Mouse (Mus musculus) myocyte (in vitro differentiated cells): ENCODE measurements around the gene Mfap2. TPM values are rescaled to one million over a fixed set of nuclear protein-coding genes. Genes with fewer than 3 reads are reported as not detected.

Experiments
- H3K27me3 ChIP-seq: one replicate; pipeline ENCODE4 v1.6.1; 2011; ENCODE audit not compliant: control insufficient read depth, insufficient read depth, insufficient read length
- H3K36me3 ChIP-seq: one replicate; pipeline ENCODE4 v1.6.1; 2011; ENCODE audit not compliant: control insufficient read depth, insufficient read depth
- H3K4me2 ChIP-seq: one replicate; pipeline ENCODE4 v1.6.1; 2011; ENCODE audit warnings: low read depth, control low read depth
- H3K4me3 ChIP-seq: one replicate; pipeline ENCODE4 v1.5.1; 2011; ENCODE audit warnings: mild to moderate bottlenecking, control low read depth, moderate library complexity
- H3K79me2 ChIP-seq: one replicate; pipeline ENCODE4 v1.6.1; 2011; ENCODE audit not compliant: control insufficient read depth, insufficient read depth
- H3ac ChIP-seq: one replicate; pipeline ENCODE4 v1.6.1; 2011; ENCODE audit not compliant: control insufficient read depth, insufficient read length
- CEBPB ChIP-seq: IDR thresholded peaks from 2 replicates; pipeline ENCODE4 v1.6.1; 2011; ENCODE audit warnings: mild to moderate bottlenecking, moderate library complexity; ENCODE audit not compliant: poor library complexity, insufficient read depth, severe bottlenecking
- E2F4 ChIP-seq: IDR thresholded peaks from one replicate; pipeline ENCODE4 v1.6.1; 2011; ENCODE audit warnings: mild to moderate bottlenecking, control low read depth, moderate library complexity; ENCODE audit not compliant: insufficient read depth
- MAX ChIP-seq: IDR thresholded peaks from one replicate; pipeline ENCODE4 v1.6.1; 2011; ENCODE audit warnings: low read depth, mild to moderate bottlenecking, control low read depth
- MYOD1 ChIP-seq, 3 experiments: IDR thresholded peaks; one replicate each; pipeline ENCODE4 v1.6.1; 2011; ENCODE audit warnings: control low read depth in 2 of 3, low read depth in 2 of 3, mild to moderate bottlenecking in 2 of 3, moderate library complexity in 1 of 3; ENCODE audit not compliant: insufficient read length in 2 of 3, control insufficient read depth in 1 of 3
- MYOG ChIP-seq, 3 experiments: IDR thresholded peaks; one replicate each; pipeline ENCODE4 v1.6.1; 2011; ENCODE audit warnings: control low read depth in 2 of 3, low read depth in 2 of 3, mild to moderate bottlenecking in 2 of 3; ENCODE audit not compliant: insufficient read length in 2 of 3, control insufficient read depth in 1 of 3, insufficient read depth in 1 of 3
- POLR2A ChIP-seq: IDR thresholded peaks from one replicate; pipeline ENCODE4 v1.6.1; 2011; ENCODE audit warnings: low read depth, mild to moderate bottlenecking, control low read depth, moderate library complexity; ENCODE audit not compliant: insufficient read length
- POLR2AphosphoS2 ChIP-seq: IDR thresholded peaks from one replicate; pipeline ENCODE4 v1.6.1; 2011; ENCODE audit warnings: low read depth, control low read depth; ENCODE audit not compliant: insufficient read length
- REST ChIP-seq: IDR thresholded peaks from one replicate; pipeline ENCODE4 v1.6.1; 2011; ENCODE audit warnings: mild to moderate bottlenecking, control low read depth, moderate library complexity; ENCODE audit not compliant: insufficient read depth, insufficient read length
- SRF ChIP-seq: IDR thresholded peaks from one replicate; pipeline ENCODE4 v1.6.1; 2011; ENCODE audit warnings: low read depth; ENCODE audit not compliant: control insufficient read depth, insufficient read length
- TCF12 ChIP-seq: IDR thresholded peaks from one replicate; pipeline ENCODE4 v1.6.1; 2011; ENCODE audit warnings: mild to moderate bottlenecking, control low read depth; ENCODE audit not compliant: poor library complexity, insufficient read depth, severe bottlenecking
- TCF3 ChIP-seq: IDR thresholded peaks from one replicate; pipeline ENCODE4 v1.6.1; 2011; ENCODE audit warnings: low read depth, control low read depth; ENCODE audit not compliant: insufficient read length
- USF1 ChIP-seq: IDR thresholded peaks from one replicate; pipeline ENCODE4 v1.6.1; 2011; ENCODE audit warnings: low read depth, mild to moderate bottlenecking, control low read depth, moderate library complexity
- polyA plus RNA-seq: library from polyadenylated mRNA; unstranded; fragments of >200 nt; fragmentation: generic; extraction: Trizol; gene quantifications from one replicate; pipeline ENCODE4 v1.2.1, GENCODE M21; 2012; ENCODE audit warnings: missing spikeins

The Mfap2 gene
- 0.53 TPM for polyA plus RNA-seq

DNA sequence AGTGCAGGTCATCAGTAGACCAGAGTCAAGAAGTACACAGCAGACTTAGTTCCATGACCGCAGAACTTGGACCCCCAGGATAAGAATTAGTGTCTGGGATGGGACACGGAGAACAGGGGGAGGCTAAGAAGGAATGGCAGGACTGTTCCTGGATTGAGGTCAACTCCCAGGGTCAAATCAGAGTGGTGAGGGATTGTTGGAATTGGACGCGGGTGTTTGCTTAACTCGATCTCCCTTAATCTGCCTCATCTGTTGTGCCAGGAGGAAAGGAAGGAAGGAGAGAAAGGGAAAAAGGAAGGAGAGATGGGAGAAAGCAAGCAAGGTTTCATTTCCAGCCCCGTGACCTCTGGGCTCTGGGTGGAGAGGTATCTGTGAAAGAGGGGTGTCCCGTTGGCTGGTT is at the start of gene Mfap2:
Mfap2 (plus strand) TSS at position 301 of the 400 bp plus-strand sequence.
- no peak for TF ChIP-seq TCF3
- no peak for TF ChIP-seq MAX
- no peak for TF ChIP-seq CEBPB
- no peak for TF ChIP-seq USF1
- TF ChIP-seq E2F4 = no peak
- no peak for TF ChIP-seq REST
- no peak for TF ChIP-seq MYOG (IDR thresholded peaks at IDR 0.05; ENCODE audit: control insufficient read depth in 1 of 3, insufficient read depth in 1 of 3, insufficient read length in 2 of 3, low read depth in 2 of 3)
- Histone ChIP-seq H3K27me3 (no peaks in the 10 kb centered on the region), H3K79me2 (no peaks in the 10 kb centered on the region), H3K4me2 (no peak within 1 kb of the TSS), H3ac (no peak within 1 kb of the TSS), H3K4me3 (no peak within 1 kb of the TSS), H3K36me3 (no peaks in the 10 kb centered on the region)

DNA sequence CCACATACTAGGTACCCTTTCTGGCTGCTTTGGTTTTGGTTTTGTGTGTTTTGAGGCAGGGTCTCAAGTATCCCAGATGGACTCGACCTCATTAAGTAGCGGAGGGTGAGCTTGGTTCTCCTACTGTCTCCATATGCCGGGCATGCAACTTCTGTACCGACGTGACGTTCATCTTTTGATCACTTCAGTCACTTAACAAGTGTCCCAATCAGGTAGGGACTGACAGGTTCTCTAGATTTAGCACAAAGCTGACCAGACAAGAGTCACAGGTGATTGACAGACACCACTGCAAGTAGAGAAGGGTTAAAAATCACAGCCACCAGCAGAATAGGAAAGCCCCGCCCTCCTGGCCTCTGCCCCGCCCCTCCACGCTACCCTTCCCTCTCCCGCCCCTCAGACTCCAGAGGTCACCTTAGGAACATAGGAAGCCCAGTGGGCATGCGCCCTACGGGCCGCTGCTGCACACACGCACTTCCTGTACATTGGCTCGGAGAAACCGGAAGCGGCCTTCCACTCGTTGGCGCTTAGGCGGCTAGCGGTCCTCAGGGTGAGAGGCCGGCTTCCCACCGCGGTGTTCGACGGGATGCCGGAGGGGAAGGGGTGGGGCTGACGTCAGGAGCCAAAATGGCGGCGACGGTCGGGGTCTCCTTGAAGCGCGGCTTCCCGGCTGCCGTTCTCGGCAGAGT is 49.3 kb upstream of the Mfap2 start, which contains the start of gene Sdhb:
Sdhb (plus strand) TSS at position 423 of the 686 bp plus-strand sequence.
- TF ChIP-seq POLR2A (peak; percentile 85), USF1 (no peak), MYOG (IDR thresholded peaks at IDR 0.05; ENCODE audit: control insufficient read depth in 1 of 3, insufficient read depth in 1 of 3, insufficient read length in 2 of 3, low read depth in 2 of 3) (no peak), POLR2AphosphoS2 (peak; percentile 66)
- Histone ChIP-seq H3K36me3 (peaks cover 3% of the 10 kb centered on the region), H3K4me2 (peak within 1 kb of the TSS; percentile 97), H3K79me2 (peaks cover 41% of the 10 kb centered on the region), H3ac (peak within 1 kb of the TSS; percentile 83), H3K27me3 (no peaks in the 10 kb centered on the region), H3K4me3 (peak within 1 kb of the TSS; percentile 87)

DNA sequence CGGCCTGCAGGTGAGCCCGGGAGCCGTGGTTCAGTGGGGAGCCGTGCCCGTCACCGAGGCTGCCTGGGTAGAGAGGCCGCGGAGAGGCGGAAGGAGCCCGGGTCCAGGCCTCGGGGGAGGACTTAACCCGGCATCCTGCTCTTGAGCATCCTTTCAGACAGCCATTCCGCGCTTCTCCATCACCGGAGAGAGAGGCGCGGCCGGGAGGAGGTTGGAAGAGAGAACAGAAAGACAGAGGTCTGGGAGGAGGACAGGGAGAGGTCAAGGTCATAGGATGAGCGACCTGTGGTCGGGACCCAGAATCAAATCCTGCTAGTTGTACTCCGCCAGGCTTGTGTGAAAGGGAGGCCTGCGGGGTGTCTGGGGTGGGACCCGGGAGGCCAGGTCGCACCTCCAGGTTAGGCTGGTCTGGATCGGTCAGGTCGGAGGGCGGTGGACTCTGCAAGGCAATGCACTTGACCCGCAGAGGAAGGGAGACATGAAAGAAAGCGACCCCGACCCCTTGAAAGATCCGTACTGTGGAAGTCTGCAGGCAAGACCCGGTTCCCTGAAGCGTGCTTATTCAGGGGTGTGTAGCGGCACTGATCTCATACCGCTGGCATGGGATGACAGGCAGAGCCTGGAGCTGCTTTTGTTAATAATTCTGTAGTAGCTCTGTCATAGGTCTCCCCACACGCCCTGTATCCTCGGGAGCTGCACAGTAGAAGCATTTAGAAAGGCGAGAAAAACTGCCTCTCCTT is 48.6 kb upstream of the Mfap2 start:
- peak overlapping the region; percentile 87 for H3K4me3 ChIP-seq
- H3K27me3 ChIP-seq = no peaks in the 10 kb centered on the region
- peak overlapping the region; percentile 83 for H3ac ChIP-seq
- TF ChIP-seq E2F4 = no peak
- TF ChIP-seq MAX = no peak
- TF ChIP-seq MYOG (IDR thresholded peaks at IDR 0.05; ENCODE audit: control insufficient read depth in 1 of 3, insufficient read depth in 1 of 3, insufficient read length in 2 of 3, low read depth in 2 of 3) = no peak
- H3K79me2 ChIP-seq = peaks cover 46% of the 10 kb centered on the region
- H3K36me3 ChIP-seq = peaks cover 10% of the 10 kb centered on the region
- H3K4me2 ChIP-seq = peak overlapping the region; percentile 78

DNA sequence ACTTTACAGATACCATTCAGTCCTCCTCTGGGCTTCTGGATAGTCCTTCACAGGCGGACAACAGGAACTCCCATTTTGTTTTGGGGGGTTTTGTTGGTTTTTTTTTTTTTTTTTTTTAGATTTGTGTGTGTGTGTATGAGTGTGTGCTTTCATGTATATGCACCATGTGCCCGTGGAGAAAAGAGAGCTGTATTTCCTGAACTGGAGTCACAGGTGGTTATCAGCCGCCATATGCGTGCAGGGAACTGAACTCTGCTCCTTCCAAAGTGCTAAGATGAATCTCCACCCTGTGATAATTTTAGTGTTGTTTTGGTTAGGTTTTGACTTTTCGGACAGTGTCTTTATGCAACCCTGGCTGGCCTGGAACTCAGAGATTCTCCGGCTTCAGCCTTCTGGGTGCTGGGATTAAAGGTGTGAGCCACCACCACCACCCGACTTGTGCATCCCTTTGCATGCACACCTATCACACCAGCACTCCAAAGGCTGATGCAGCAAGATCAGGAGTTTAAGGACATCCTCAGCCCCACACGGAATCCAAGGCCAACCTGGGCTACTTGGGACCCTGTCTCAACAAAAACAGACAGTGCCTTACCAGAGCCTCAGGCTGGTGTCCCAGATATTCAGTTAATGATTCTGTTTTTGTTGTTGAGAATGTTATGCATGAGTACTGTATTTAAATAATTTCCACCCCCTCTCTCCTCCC is 47.9 kb upstream of the Mfap2 start:
- Histone ChIP-seq H3K79me2 (peaks cover 46% of the 10 kb centered on the region), H3K4me2 (peak overlapping the region; percentile 78), H3K36me3 (peaks cover 15% of the 10 kb centered on the region), H3K4me3 (peak overlapping the region; percentile 87), H3K27me3 (no peaks in the 10 kb centered on the region), H3ac (peak overlapping the region; percentile 83)
- TF ChIP-seq CEBPB (no peak), TCF3 (no peak), SRF (no peak), MYOG (IDR thresholded peaks at IDR 0.05; ENCODE audit: control insufficient read depth in 1 of 3, insufficient read depth in 1 of 3, insufficient read length in 2 of 3, low read depth in 2 of 3) (no peak), TCF12 (no peak)

DNA sequence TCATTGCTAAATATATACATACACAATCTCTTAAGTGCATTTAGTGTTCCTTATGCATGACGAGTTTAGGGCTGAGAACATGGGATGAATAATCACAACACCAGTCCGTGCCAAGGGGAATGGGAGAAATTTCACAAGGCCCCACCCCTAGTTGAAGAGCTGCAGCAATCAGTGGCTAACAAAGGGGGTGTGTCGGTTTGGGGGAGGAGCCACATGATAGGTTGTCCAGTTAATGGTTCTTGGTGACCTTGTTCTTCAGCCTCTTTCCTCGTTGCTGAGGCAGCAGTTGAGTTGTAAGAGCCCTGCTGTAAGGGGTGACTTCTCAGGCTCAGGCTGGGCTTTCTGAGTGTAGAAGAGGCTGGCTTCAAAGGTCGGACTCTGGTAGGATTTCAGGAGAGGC is 47.3 kb upstream of the Mfap2 start:
- no peak overlapping the region for H3ac ChIP-seq
- H3K36me3 ChIP-seq = peaks cover 21% of the 10 kb centered on the region
- no peak for TF ChIP-seq POLR2A
- no peak for TF ChIP-seq TCF3
- no peak for TF ChIP-seq MYOG (IDR thresholded peaks at IDR 0.05; ENCODE audit: control insufficient read depth in 1 of 3, insufficient read depth in 1 of 3, insufficient read length in 2 of 3, low read depth in 2 of 3)
- TF ChIP-seq E2F4 = no peak
- TF ChIP-seq POLR2AphosphoS2 = no peak
- no peak for TF ChIP-seq REST
- no peak for TF ChIP-seq USF1
- TF ChIP-seq SRF = no peak
- no peak for TF ChIP-seq MYOD1 (IDR thresholded peaks at IDR 0.05; ENCODE audit: control insufficient read depth in 1 of 3, insufficient read length in 2 of 3, low read depth in 2 of 3)
- no peak for TF ChIP-seq TCF12
- no peak for TF ChIP-seq CEBPB
- TF ChIP-seq MAX = no peak
- no peaks in the 10 kb centered on the region for H3K27me3 ChIP-seq
- peak overlapping the region; percentile 87 for H3K4me3 ChIP-seq
- H3K4me2 ChIP-seq = peak overlapping the region; percentile 78
- H3K79me2 ChIP-seq = peaks cover 46% of the 10 kb centered on the region
